Mouse (Mus musculus): ENCODE measurements at regions not wholly inside any gene's neighbourhood (a gene's known extent, or its start where the extent isn't known, plus 50 kb on each side); places are given as distances from the start of the nearest gene placed in this dataset.
A peak's percentile ranks its signal among the peaks of the same experiment; 100 is the strongest.

- in situ Hi-C loops (cut with MboI; ENCODE audit: low sequenced_read_pairs in 2 of 2, unreplicated experiment in 2 of 2) = no loop called here
- Histone ChIP-seq H3K9ac (ENCODE audit: insufficient read depth, low read depth, low read length, poor library complexity, severe bottlenecking) (no peak overlapping the region), H3K9me3 (ENCODE audit: control insufficient read depth, insufficient read depth, low read depth, low read length) (no peaks in the 10 kb centered on the region), H3K4me1 (ENCODE audit: control insufficient read depth in 2 of 2, insufficient read depth in 2 of 2, low read length in 2 of 2, poor library complexity in 1 of 2) (no peaks in the 10 kb centered on the region), H3K4me3 (ENCODE audit: insufficient read depth in 1 of 2, low read depth in 1 of 2, low read length in 2 of 2, poor library complexity in 1 of 2, severe bottlenecking in 1 of 2) (no peak overlapping the region), H3K27ac (ENCODE audit: insufficient read depth, low read depth, low read length, poor library complexity, severe bottlenecking) (no peak overlapping the region), H3K36me3 (ENCODE audit: control insufficient read depth, insufficient read depth, low read length, poor library complexity, severe bottlenecking) (no peaks in the 10 kb centered on the region)
- TF ChIP-seq HCFC1 (IDR thresholded peaks at IDR 0.05; ENCODE audit: borderline replicate concordance, insufficient read depth, low read length) = no peak
- TF ChIP-seq ZC3H11A (IDR thresholded peaks at IDR 0.05; ENCODE audit: borderline replicate concordance, low read depth, low read length) = no peak
- TF ChIP-seq MAFK (IDR thresholded peaks at IDR 0.05; ENCODE audit: insufficient read depth, low read depth, low read length) = no peak
- TF ChIP-seq CHD2 (IDR thresholded peaks at IDR 0.05; ENCODE audit: low read depth, low read length) = no peak
- no peak for TF ChIP-seq ZNF384 (IDR thresholded peaks at IDR 0.05; ENCODE audit: low read depth, low read length)
- no peak for DNase-seq (ENCODE audit: low read depth, low spot score)
Observed at GRCm38 (mm10) chr9:71420064-71420463, 65.7 kb downstream of the Polr2m start.

- TF ChIP-seq ZNF384 (IDR thresholded peaks at IDR 0.05; ENCODE audit: low read depth, low read length) = no peak
- TF ChIP-seq ZC3H11A (IDR thresholded peaks at IDR 0.05; ENCODE audit: borderline replicate concordance, low read depth, low read length) = no peak
- TF ChIP-seq MAFK (IDR thresholded peaks at IDR 0.05; ENCODE audit: insufficient read depth, low read depth, low read length) = no peak
- no peak for TF ChIP-seq HCFC1 (IDR thresholded peaks at IDR 0.05; ENCODE audit: borderline replicate concordance, insufficient read depth, low read length)
- no peak for TF ChIP-seq CHD2 (IDR thresholded peaks at IDR 0.05; ENCODE audit: low read depth, low read length)
- H3K9me3 ChIP-seq (ENCODE audit: control insufficient read depth, insufficient read depth, low read depth, low read length) = no peaks in the 10 kb centered on the region
- no peak overlapping the region for H3K9ac ChIP-seq (ENCODE audit: insufficient read depth, low read depth, low read length, poor library complexity, severe bottlenecking)
- DNase-seq (ENCODE audit: low read depth, low spot score) = no peak
- in situ Hi-C loops (cut with MboI; ENCODE audit: low sequenced_read_pairs in 2 of 2, unreplicated experiment in 2 of 2) = no loop called here
- no peak overlapping the region for H3K4me3 ChIP-seq (ENCODE audit: insufficient read depth in 1 of 2, low read depth in 1 of 2, low read length in 2 of 2, poor library complexity in 1 of 2, severe bottlenecking in 1 of 2)
- no peak overlapping the region for H3K27ac ChIP-seq (ENCODE audit: insufficient read depth, low read depth, low read length, poor library complexity, severe bottlenecking)
- no peaks in the 10 kb centered on the region for H3K36me3 ChIP-seq (ENCODE audit: control insufficient read depth, insufficient read depth, low read length, poor library complexity, severe bottlenecking)
- H3K4me1 ChIP-seq (ENCODE audit: control insufficient read depth in 2 of 2, insufficient read depth in 2 of 2, low read length in 2 of 2, poor library complexity in 1 of 2) = no peaks in the 10 kb centered on the region
Observed at GRCm38 (mm10) chr9:71418531-71418930, 67.2 kb downstream of the Polr2m start.

DNA sequence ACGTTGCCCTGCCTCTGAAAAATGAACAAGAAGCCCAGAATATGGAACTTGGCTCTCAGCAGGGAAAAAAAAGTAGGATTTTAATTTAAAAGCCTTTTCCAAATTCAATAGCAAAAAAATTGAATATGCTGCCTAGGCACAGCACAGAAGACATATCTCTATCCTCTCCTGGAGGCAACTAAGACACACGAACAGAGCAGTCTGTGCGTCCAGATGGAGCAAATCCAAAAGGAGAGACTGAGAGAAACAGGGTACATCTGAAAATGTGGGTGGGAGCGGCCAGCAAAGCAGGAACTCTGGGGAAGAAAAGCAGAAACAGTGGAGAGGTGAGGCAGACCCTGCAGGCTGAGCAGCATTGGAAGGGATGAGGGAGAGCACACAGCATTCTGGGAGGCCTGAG lies 68.5 kb downstream of the Polr2m start:
- Histone ChIP-seq H3K36me3 (ENCODE audit: control insufficient read depth, insufficient read depth, low read length, poor library complexity, severe bottlenecking) (no peaks in the 10 kb centered on the region), H3K9ac (ENCODE audit: insufficient read depth, low read depth, low read length, poor library complexity, severe bottlenecking) (no peak overlapping the region), H3K27ac (ENCODE audit: insufficient read depth, low read depth, low read length, poor library complexity, severe bottlenecking) (no peak overlapping the region), H3K9me3 (ENCODE audit: control insufficient read depth, insufficient read depth, low read depth, low read length) (no peaks in the 10 kb centered on the region), H3K4me3 (ENCODE audit: insufficient read depth in 1 of 2, low read depth in 1 of 2, low read length in 2 of 2, poor library complexity in 1 of 2, severe bottlenecking in 1 of 2) (no peak overlapping the region), H3K4me1 (ENCODE audit: control insufficient read depth in 2 of 2, insufficient read depth in 2 of 2, low read length in 2 of 2, poor library complexity in 1 of 2) (no peaks in the 10 kb centered on the region)
- TF ChIP-seq MAFK (IDR thresholded peaks at IDR 0.05; ENCODE audit: insufficient read depth, low read depth, low read length) (no peak), CHD2 (IDR thresholded peaks at IDR 0.05; ENCODE audit: low read depth, low read length) (no peak), HCFC1 (IDR thresholded peaks at IDR 0.05; ENCODE audit: borderline replicate concordance, insufficient read depth, low read length) (no peak), ZNF384 (IDR thresholded peaks at IDR 0.05; ENCODE audit: low read depth, low read length) (no peak), ZC3H11A (IDR thresholded peaks at IDR 0.05; ENCODE audit: borderline replicate concordance, low read depth, low read length) (no peak)
- no peak for DNase-seq (ENCODE audit: low read depth, low spot score)
- in situ Hi-C loops (cut with MboI; ENCODE audit: low sequenced_read_pairs in 2 of 2, unreplicated experiment in 2 of 2) = no loop called here

GRCm38 (mm10) chr9:71411171-71411570 lies 74.6 kb downstream of the Polr2m start:
- H3K4me1 ChIP-seq (ENCODE audit: control insufficient read depth in 2 of 2, insufficient read depth in 2 of 2, low read length in 2 of 2, poor library complexity in 1 of 2) = no peaks in the 10 kb centered on the region
- no peaks in the 10 kb centered on the region for H3K9me3 ChIP-seq (ENCODE audit: control insufficient read depth, insufficient read depth, low read depth, low read length)
- in situ Hi-C loops (cut with MboI; ENCODE audit: low sequenced_read_pairs in 2 of 2, unreplicated experiment in 2 of 2) = no loop called here
- no peak overlapping the region for H3K9ac ChIP-seq (ENCODE audit: insufficient read depth, low read depth, low read length, poor library complexity, severe bottlenecking)
- no peak for TF ChIP-seq ZC3H11A (IDR thresholded peaks at IDR 0.05; ENCODE audit: borderline replicate concordance, low read depth, low read length)
- no peak for TF ChIP-seq CHD2 (IDR thresholded peaks at IDR 0.05; ENCODE audit: low read depth, low read length)
- no peak for TF ChIP-seq ZNF384 (IDR thresholded peaks at IDR 0.05; ENCODE audit: low read depth, low read length)
- no peak for TF ChIP-seq HCFC1 (IDR thresholded peaks at IDR 0.05; ENCODE audit: borderline replicate concordance, insufficient read depth, low read length)
- TF ChIP-seq MAFK (IDR thresholded peaks at IDR 0.05; ENCODE audit: insufficient read depth, low read depth, low read length) = no peak
- DNase-seq (ENCODE audit: low read depth, low spot score) = no peak
- no peaks in the 10 kb centered on the region for H3K36me3 ChIP-seq (ENCODE audit: control insufficient read depth, insufficient read depth, low read length, poor library complexity, severe bottlenecking)
- H3K27ac ChIP-seq (ENCODE audit: insufficient read depth, low read depth, low read length, poor library complexity, severe bottlenecking) = no peak overlapping the region
- H3K4me3 ChIP-seq (ENCODE audit: insufficient read depth in 1 of 2, low read depth in 1 of 2, low read length in 2 of 2, poor library complexity in 1 of 2, severe bottlenecking in 1 of 2) = no peak overlapping the region

- Histone ChIP-seq H3K9me3 (ENCODE audit: control insufficient read depth, insufficient read depth, low read depth, low read length) (no peaks in the 10 kb centered on the region), H3K9ac (ENCODE audit: insufficient read depth, low read depth, low read length, poor library complexity, severe bottlenecking) (no peak overlapping the region), H3K4me1 (ENCODE audit: control insufficient read depth in 2 of 2, insufficient read depth in 2 of 2, low read length in 2 of 2, poor library complexity in 1 of 2) (no peaks in the 10 kb centered on the region), H3K36me3 (ENCODE audit: control insufficient read depth, insufficient read depth, low read length, poor library complexity, severe bottlenecking) (no peaks in the 10 kb centered on the region), H3K4me3 (ENCODE audit: insufficient read depth in 1 of 2, low read depth in 1 of 2, low read length in 2 of 2, poor library complexity in 1 of 2, severe bottlenecking in 1 of 2) (no peak overlapping the region), H3K27ac (ENCODE audit: insufficient read depth, low read depth, low read length, poor library complexity, severe bottlenecking) (no peak overlapping the region)
- no peak for DNase-seq (ENCODE audit: low read depth, low spot score)
- in situ Hi-C loops (cut with MboI; ENCODE audit: low sequenced_read_pairs in 2 of 2, unreplicated experiment in 2 of 2) = no loop called here
- TF ChIP-seq ZNF384 (IDR thresholded peaks at IDR 0.05; ENCODE audit: low read depth, low read length) = no peak
- no peak for TF ChIP-seq CHD2 (IDR thresholded peaks at IDR 0.05; ENCODE audit: low read depth, low read length)
- no peak for TF ChIP-seq MAFK (IDR thresholded peaks at IDR 0.05; ENCODE audit: insufficient read depth, low read depth, low read length)
- TF ChIP-seq HCFC1 (IDR thresholded peaks at IDR 0.05; ENCODE audit: borderline replicate concordance, insufficient read depth, low read length) = no peak
- 0 out of 2 replicates have a peak, but pooled peaks have one; percentile 20 for TF ChIP-seq ZC3H11A (IDR thresholded peaks at IDR 0.05; ENCODE audit: borderline replicate concordance, low read depth, low read length)
Observed at GRCm38 (mm10) chr9:71409925-71410324, 75.8 kb downstream of the Polr2m start.

Data from ES-E14 (cell line).